ENCODE assay signal across 26 mouse cellular contexts in the genomic region with DNA sequence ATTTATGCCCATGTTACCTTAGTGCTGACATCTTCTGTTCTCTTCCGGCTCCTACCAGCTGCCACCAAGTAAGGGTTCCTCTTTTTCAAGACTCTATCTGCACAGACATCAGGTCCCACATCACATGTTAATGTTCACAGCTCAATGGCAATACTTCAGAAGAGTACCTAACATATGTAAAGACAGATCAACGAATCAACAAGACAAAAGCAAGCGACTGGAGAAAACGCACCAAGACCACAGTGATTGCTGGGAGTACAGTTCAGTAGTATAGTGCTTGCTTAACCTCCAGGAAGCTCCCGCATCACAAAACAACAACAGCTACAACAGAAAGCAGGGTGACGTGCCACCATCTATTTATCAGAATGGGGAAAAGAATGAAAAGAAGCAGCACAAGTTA. TPM values are rescaled to one million over a fixed set of nuclear protein-coding genes. Genes with fewer than 3 reads are reported as not detected.
DNase-seq lines count a peak whose midpoint lies in the region; ATAC-seq and TF ChIP-seq lines count a peak whose summit lies in the region.
"Had no signal": no experiment of that assay in that cellular context is flagged by ENCODE, and none has a peak within 500 bp of the region (broad histone marks: within the 10 kb centered on the region; RNA-seq: fewer than 3 reads in every experiment).

No protein-coding gene starts in this region.

- no peaks in the 10 kb centered on the region for H3K27me3 ChIP-seq in E14TG2a.4 (ENCODE audit: insufficient read depth, low read length)
- no peaks in the 10 kb centered on the region for H3K27me3 ChIP-seq in intestine, embryonic 16.5 days (replicated peaks; ENCODE audit: control insufficient read depth, insufficient read depth, low read length)
- no peaks in the 10 kb centered on the region for H3K27me3 ChIP-seq in forebrain, embryonic 16.5 days (replicated peaks; ENCODE audit: control insufficient read depth, insufficient read depth, low read length)
- no peaks in the 10 kb centered on the region for H3K27me3 ChIP-seq in stomach, postnatal 0 days (ENCODE audit: control insufficient read depth, insufficient read depth, low read length)
- H3K27me3 ChIP-seq: embryonic facial prominence, embryonic 13.5 days; forebrain, embryonic 15.5 days; hindbrain, embryonic 13.5 days; intestine, embryonic 15.5 days had no signal

- no peak overlapping the region for H3K4me2 ChIP-seq in intestine, embryonic 16.5 days (ENCODE audit: low read depth, low read length)
- no peak overlapping the region for H3K4me2 ChIP-seq in forebrain, embryonic 16.5 days (ENCODE audit: low read length)
- no peak overlapping the region for H3K4me2 ChIP-seq in stomach, postnatal 0 days (replicated peaks; ENCODE audit: low read depth)
- H3K4me2 ChIP-seq: forebrain, embryonic 15.5 days; hindbrain, embryonic 13.5 days had no signal

- H3K4me3 ChIP-seq in E14TG2a.4 (replicated peaks; ENCODE audit: low read length), result peak overlapping the region; percentile 67; the same call in 1 of the 2 replicates
- no peak overlapping the region for H3K4me3 ChIP-seq in ES-E14 (ENCODE audit: insufficient read depth in 1 of 2, low read depth in 1 of 2, low read length in 2 of 2, poor library complexity in 1 of 2, severe bottlenecking in 1 of 2)
- no peak overlapping the region for H3K4me3 ChIP-seq in intestine, embryonic 16.5 days (ENCODE audit: low read length)
- no peak overlapping the region for H3K4me3 ChIP-seq in forebrain, embryonic 16.5 days (replicated peaks; ENCODE audit: low read length)
- no peak overlapping the region for H3K4me3 ChIP-seq in stomach, postnatal 0 days (ENCODE audit: low read depth, low read length)
- H3K4me3 ChIP-seq: embryonic facial prominence, embryonic 10.5 days; embryonic facial prominence, embryonic 13.5 days; erythroblast, embryonic 14.5 days; forebrain, embryonic 12.5 days; forebrain, embryonic 15.5 days; gastrocnemius, adult 2 months; hindbrain, embryonic 10.5 days; hindbrain, embryonic 13.5 days; intestine, embryonic 15.5 days had no signal

- no peak for DNase-seq in ES-E14 (ENCODE audit: low read depth, low spot score)
- DNase-seq in ZHBTc4 (ENCODE audit: low read depth, low spot score), result peak; percentile 84
- no peak for DNase-seq in right cerebral cortex, adult 2 months (ENCODE audit: low spot score in 2 of 2)
- DNase-seq in stomach, postnatal 0 days (ENCODE audit: low spot score), result no peak
- DNase-seq: adrenal gland, postnatal 10 days; adrenal gland, postnatal 36 days; cerebellum, adult 18-20 months; cerebellum, adult 9-10 months; cerebellum, postnatal 25 days; embryo, embryonic 11 days; gastrocnemius, adult 2 months; gastrocnemius, postnatal 14 days; heart, adult 11 months had no signal

- TF ChIP-seq EP300 in stomach, postnatal 0 days (optimal IDR thresholded peaks at IDR 0.05), result no peak

- H3K4me1 ChIP-seq in E14TG2a.4 (replicated peaks; ENCODE audit: low read depth, low read length) (peaks cover 43% of the 10 kb centered on the region), ES-E14 (ENCODE audit: control insufficient read depth in 2 of 2, insufficient read depth in 2 of 2, low read length in 2 of 2, poor library complexity in 1 of 2) (peaks cover 5% of the 10 kb centered on the region in 2 experiments; a peak in 3 of 4 replicates)
- H3K4me1 ChIP-seq in intestine, embryonic 16.5 days (ENCODE audit: control insufficient read depth, insufficient read depth, low read length), result no peaks in the 10 kb centered on the region
- no peaks in the 10 kb centered on the region for H3K4me1 ChIP-seq in forebrain, embryonic 16.5 days (replicated peaks; ENCODE audit: control insufficient read depth, insufficient read depth, low read length)
- H3K4me1 ChIP-seq in stomach, postnatal 0 days (replicated peaks; ENCODE audit: control insufficient read depth, insufficient read depth), result no peaks in the 10 kb centered on the region

- TF ChIP-seq CTCF in E14TG2a.4 (conservative IDR thresholded peaks at IDR 0.05; ENCODE audit: low read length), result no peak
- TF ChIP-seq CTCF in stomach, postnatal 0 days (IDR thresholded peaks at IDR 0.05; ENCODE audit: low read depth), result no peak

- no peak overlapping the region for H3K9ac ChIP-seq in ES-E14 (ENCODE audit: insufficient read depth, low read depth, low read length, poor library complexity, severe bottlenecking)
- H3K9ac ChIP-seq in intestine, embryonic 16.5 days (ENCODE audit: low read depth, low read length), result no peak overlapping the region
- no peak overlapping the region for H3K9ac ChIP-seq in forebrain, embryonic 16.5 days (replicated peaks; ENCODE audit: low read depth, low read length)
- no peak overlapping the region for H3K9ac ChIP-seq in stomach, postnatal 0 days (ENCODE audit: low read length)
- H3K9ac ChIP-seq: embryonic facial prominence, embryonic 13.5 days; forebrain, embryonic 12.5 days; forebrain, embryonic 15.5 days; hindbrain, embryonic 13.5 days; intestine, embryonic 15.5 days had no signal

- peak overlapping the region; percentile 79; the same call in 1 of the 2 replicates for H3K27ac ChIP-seq in ES-E14 (ENCODE audit: insufficient read depth, low read depth, low read length, poor library complexity, severe bottlenecking)
- H3K27ac ChIP-seq in intestine, embryonic 16.5 days (ENCODE audit: low read length), result no peak overlapping the region
- no peak overlapping the region for H3K27ac ChIP-seq in forebrain, embryonic 16.5 days (ENCODE audit: low read length)
- no peak overlapping the region for H3K27ac ChIP-seq in stomach, postnatal 0 days (replicated peaks)
- H3K27ac ChIP-seq: embryonic facial prominence, embryonic 13.5 days; forebrain, embryonic 12.5 days; forebrain, embryonic 15.5 days; gastrocnemius, adult 2 months; hindbrain, embryonic 13.5 days; intestine, embryonic 15.5 days had no signal

- WGBS in intestine, embryonic 16.5 days, result 89% methylated on average over 6 of the region's 6 CpGs
- WGBS in forebrain, embryonic 16.5 days, result 91% methylated on average over 6 of the region's 6 CpGs
- WGBS in stomach, postnatal 0 days, result 90% methylated on average over 6 of the region's 6 CpGs

- in situ Hi-C loops in ES-E14 (cut with MboI; ENCODE audit: low sequenced_read_pairs in 2 of 2, unreplicated experiment in 2 of 2), result loop anchor here (5.0 to 10.0 kb wide), 3 partner anchors 34 to 252 kb away; no protein-coding TSS in a partner anchor

- H3K36me3 ChIP-seq in E14TG2a.4 (ENCODE audit: insufficient read depth, low read length), result peaks cover 4% of the 10 kb centered on the region; the same call in 1 of the 2 replicates
- H3K36me3 ChIP-seq in ES-E14 (ENCODE audit: control insufficient read depth, insufficient read depth, low read length, poor library complexity, severe bottlenecking), result no peaks in the 10 kb centered on the region
- no peaks in the 10 kb centered on the region for H3K36me3 ChIP-seq in intestine, embryonic 16.5 days (ENCODE audit: control insufficient read depth, insufficient read depth, low read length)
- H3K36me3 ChIP-seq in forebrain, embryonic 16.5 days (ENCODE audit: control insufficient read depth, insufficient read depth), result no peaks in the 10 kb centered on the region
- H3K36me3 ChIP-seq in stomach, postnatal 0 days (ENCODE audit: control insufficient read depth, insufficient read depth, low read length), result no peaks in the 10 kb centered on the region
- H3K36me3 ChIP-seq: embryonic facial prominence, embryonic 10.5 days; embryonic facial prominence, embryonic 13.5 days; forebrain, embryonic 12.5 days; forebrain, embryonic 15.5 days; G1E; hindbrain, embryonic 10.5 days; hindbrain, embryonic 13.5 days; intestine, embryonic 15.5 days had no signal

- peak; percentile 17; the same call in 1 of the 2 replicates for ATAC-seq in megakaryocyte progenitor cell, adult 5-6 weeks (replicated peaks; ENCODE audit: poor library complexity)
- ATAC-seq in intestine, embryonic 16.5 days, result no peak
- no peak for ATAC-seq in forebrain, embryonic 16.5 days
- ATAC-seq in stomach, postnatal 0 days (ENCODE audit: low FRiP score, low TSS enrichment), result no peak
- ATAC-seq: intestine, embryonic 15.5 days had no signal

- H3K9me3 ChIP-seq in E14TG2a.4 (ENCODE audit: low read length), result no peaks in the 10 kb centered on the region
- no peaks in the 10 kb centered on the region for H3K9me3 ChIP-seq in ES-E14 (ENCODE audit: control insufficient read depth, insufficient read depth, low read depth, low read length)
- no peaks in the 10 kb centered on the region for H3K9me3 ChIP-seq in intestine, embryonic 16.5 days (ENCODE audit: control insufficient read depth, low read length)
- H3K9me3 ChIP-seq in forebrain, embryonic 16.5 days (ENCODE audit: control insufficient read depth, low read length), result no peaks in the 10 kb centered on the region
- no peaks in the 10 kb centered on the region for H3K9me3 ChIP-seq in stomach, postnatal 0 days (ENCODE audit: control insufficient read depth, low read length)
- H3K9me3 ChIP-seq: embryonic facial prominence, embryonic 10.5 days; embryonic facial prominence, embryonic 13.5 days; forebrain, embryonic 12.5 days; forebrain, embryonic 15.5 days; G1E; hindbrain, embryonic 10.5 days; hindbrain, embryonic 13.5 days; intestine, embryonic 15.5 days had no signal

TF ChIP-seq in ES-E14, 5 proteins besides CTCF, POLR2A, EP300 and RAD21:
- TF ChIP-seq ZC3H11A (IDR thresholded peaks at IDR 0.05; ENCODE audit: borderline replicate concordance, low read depth, low read length), result no peak
- no peak for TF ChIP-seq MAFK (IDR thresholded peaks at IDR 0.05; ENCODE audit: insufficient read depth, low read depth, low read length)

RNA-seq across cellular contexts. Expression of a gene that starts 33.0 kb away (rescaled TPM):
- total RNA-seq in ES-E14 (2012; rRNA removed), result 20.1 and 22.8 TPM in 2 replicates
- 18.9 and 26.1 TPM in 2 replicates for total RNA-seq in megakaryocyte progenitor cell, adult 5-6 weeks (2015)
- total RNA-seq in megakaryocyte progenitor cell, adult 5-6 weeks (2017), result 26.6 and 36.4 TPM in 2 replicates
- polyA plus RNA-seq in intestine, embryonic 16.5 days (2015; fragmentation: Nextera tagmentation; extraction: Ambion mirVana), result 5.2 and 6.1 TPM in 2 replicates
- polyA plus RNA-seq in forebrain, embryonic 16.5 days (2015; fragmentation: Nextera tagmentation; extraction: Ambion mirVana), result 73.6 and 76.1 TPM in 2 replicates
- 24.5 and 25.4 TPM in 2 replicates for polyA plus RNA-seq in stomach, postnatal 0 days (2015; fragmentation: Nextera tagmentation; extraction: Ambion mirVana)

RNA-seq across cellular contexts. Expression of a gene that starts 37.0 kb away (rescaled TPM):
- 75.8 and 104 TPM in 2 replicates for total RNA-seq in ES-E14 (2012; rRNA removed)
- not detected in 2 replicates for total RNA-seq in megakaryocyte progenitor cell, adult 5-6 weeks (2015)
- 0.14 TPM in 1 of 2 replicates, not detected in the other for total RNA-seq in megakaryocyte progenitor cell, adult 5-6 weeks (2017)
- 4.0 and 4.1 TPM in 2 replicates for polyA plus RNA-seq in intestine, embryonic 16.5 days (2015; fragmentation: Nextera tagmentation; extraction: Ambion mirVana)
- 33.1 and 44.3 TPM in 2 replicates for polyA plus RNA-seq in forebrain, embryonic 16.5 days (2015; fragmentation: Nextera tagmentation; extraction: Ambion mirVana)
- polyA plus RNA-seq in stomach, postnatal 0 days (2015; fragmentation: Nextera tagmentation; extraction: Ambion mirVana), result 1.8 and 2.2 TPM in 2 replicates
- polyA plus RNA-seq: erythroblast, embryonic 14.5 days; G1E had no signal
